Mouse (Mus musculus) bone marrow, adult 2 months (tissue): ENCODE data around the gene D930020B18Rik. TPM values are rescaled to one million over a fixed set of nuclear protein-coding genes. Genes with fewer than 3 reads are reported as not detected.

ENCODE experiments used
- H3K27ac ChIP-seq: fragments of 200-500 bp; 2 replicates; pipeline ENCODE4 v1.5.1; 2012; ENCODE audit warnings: low read depth, mild to moderate bottlenecking, control low read depth, inconsistent platforms, low read length; ENCODE audit not compliant: control insufficient read depth, poor library complexity, insufficient read depth
- H3K4me1 ChIP-seq: fragments of 200-500 bp; 2 replicates; pipeline ENCODE4 v1.6.1; 2011; ENCODE audit warnings: low read length; ENCODE audit not compliant: control insufficient read depth, insufficient read depth
- H3K4me3 ChIP-seq: fragments of 200-500 bp; replicated peaks from 2 replicates; pipeline ENCODE3; 2011; ENCODE audit warnings: mild to moderate bottlenecking, low read depth, low read length, control low read depth; ENCODE audit not compliant: control insufficient read depth
- CTCF ChIP-seq: fragments of 200-500 bp; IDR thresholded peaks from 2 replicates; pipeline ENCODE4 v1.5.1; 2011; ENCODE audit warnings: low read length, control low read depth; ENCODE audit not compliant: control insufficient read depth, insufficient read depth
- POLR2A ChIP-seq: fragments of 200-500 bp; IDR thresholded peaks from 2 replicates; pipeline ENCODE4 v1.6.1; 2011; ENCODE audit warnings: low read depth, mild to moderate bottlenecking, control low read depth, low read length, borderline replicate concordance; ENCODE audit not compliant: control insufficient read depth
- WGBS: fragments of 180-500 bp; shearing (Covaris S2); methylation state at CpG from one replicate; pipeline ENCODE4 v1.1.7; 2018; 5-methylcytosine and 5-hydroxymethylcytosine counted together
- polyA plus RNA-seq: library from polyadenylated mRNA; stranded (reverse); fragments of >200 nt; gene quantifications from 2 replicates; pipeline ENCODE4 v1.2.4, GENCODE M21; 2011; ENCODE audit warnings: low replicate concordance; ENCODE audit not compliant: missing spikeins, insufficient read depth, insufficient read length

D930020B18Rik gene
- polyA plus RNA-seq, 1 experiment, result not detected

DNA sequence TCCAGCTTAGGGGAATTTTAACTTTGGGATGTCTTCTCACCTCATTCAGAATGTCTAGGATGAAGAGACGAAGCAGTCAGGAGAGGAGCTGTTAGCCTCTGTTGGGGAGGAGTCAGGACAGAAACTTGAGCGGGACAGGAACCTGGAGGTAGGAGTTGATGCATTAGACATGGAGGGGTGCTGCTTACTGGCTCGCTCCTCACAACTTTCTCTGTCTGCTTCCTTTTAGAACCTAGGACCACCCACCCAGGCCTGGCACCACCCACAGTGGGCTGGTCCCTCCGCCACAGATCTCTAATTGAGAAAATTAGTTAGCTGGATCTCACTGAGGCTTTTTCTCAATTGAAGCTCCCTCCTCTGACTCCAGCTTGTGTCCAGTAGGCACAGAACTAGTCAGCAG lies 85.1 kb downstream of the D930020B18Rik start:
- 82% methylated on average over 4 of the region's 4 CpGs for WGBS
- no peak for TF ChIP-seq CTCF
- no peak for TF ChIP-seq POLR2A
- Histone ChIP-seq H3K4me3 (no peak overlapping the region), H3K4me1 (no peaks in the 10 kb centered on the region), H3K27ac (no peak overlapping the region)

DNA sequence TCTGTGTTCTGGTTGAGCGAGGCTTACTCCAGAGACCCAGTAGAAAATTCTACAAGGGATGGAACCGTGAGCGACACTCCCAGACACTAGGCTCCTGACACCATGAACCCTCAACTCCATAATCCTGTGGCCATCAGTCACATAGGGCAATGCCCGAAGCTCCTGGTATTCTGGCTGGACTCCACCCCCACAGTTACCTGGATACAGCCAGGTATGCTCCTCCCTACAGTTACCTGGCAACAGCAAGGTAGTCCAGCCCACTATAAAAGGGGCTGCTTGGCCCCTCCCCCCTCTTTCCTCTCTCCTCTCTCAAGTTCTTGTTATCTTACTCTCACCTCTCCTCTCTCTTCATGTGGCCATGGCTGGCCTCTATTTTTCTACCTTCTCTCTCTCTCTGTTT lies 85.8 kb downstream of the D930020B18Rik start:
- no peak overlapping the region for H3K27ac ChIP-seq
- no peak overlapping the region for H3K4me3 ChIP-seq
- no peak for TF ChIP-seq POLR2A
- no peak for TF ChIP-seq CTCF
- WGBS, result 89% methylated on average over 4 of the region's 4 CpGs
- H3K4me1 ChIP-seq, result no peaks in the 10 kb centered on the region

DNA sequence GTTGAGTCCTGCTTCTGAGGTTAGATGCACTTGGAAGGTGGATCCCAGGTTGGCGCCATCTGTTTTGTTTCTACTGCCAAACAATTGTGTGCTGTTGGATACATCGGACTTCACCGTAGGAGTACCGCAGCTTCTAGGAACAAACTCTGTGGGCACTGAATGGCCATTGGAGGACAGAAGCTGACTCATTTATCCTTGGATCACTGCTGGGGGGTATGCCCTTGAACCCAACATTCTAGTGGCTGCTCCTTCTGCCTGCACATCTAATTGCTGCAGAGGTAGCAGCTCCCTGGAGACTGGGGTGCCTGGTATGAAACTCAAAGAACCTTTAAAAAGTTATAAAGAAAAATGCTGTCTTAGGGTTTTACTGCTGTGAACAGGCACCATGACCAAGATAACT lies 86.8 kb downstream of the D930020B18Rik start:
- no peak overlapping the region for H3K4me3 ChIP-seq
- no peaks in the 10 kb centered on the region for H3K4me1 ChIP-seq
- WGBS, result 94% methylated on average over 4 of the region's 4 CpGs
- TF ChIP-seq CTCF, result no peak
- TF ChIP-seq POLR2A, result no peak
- no peak overlapping the region for H3K27ac ChIP-seq

DNA sequence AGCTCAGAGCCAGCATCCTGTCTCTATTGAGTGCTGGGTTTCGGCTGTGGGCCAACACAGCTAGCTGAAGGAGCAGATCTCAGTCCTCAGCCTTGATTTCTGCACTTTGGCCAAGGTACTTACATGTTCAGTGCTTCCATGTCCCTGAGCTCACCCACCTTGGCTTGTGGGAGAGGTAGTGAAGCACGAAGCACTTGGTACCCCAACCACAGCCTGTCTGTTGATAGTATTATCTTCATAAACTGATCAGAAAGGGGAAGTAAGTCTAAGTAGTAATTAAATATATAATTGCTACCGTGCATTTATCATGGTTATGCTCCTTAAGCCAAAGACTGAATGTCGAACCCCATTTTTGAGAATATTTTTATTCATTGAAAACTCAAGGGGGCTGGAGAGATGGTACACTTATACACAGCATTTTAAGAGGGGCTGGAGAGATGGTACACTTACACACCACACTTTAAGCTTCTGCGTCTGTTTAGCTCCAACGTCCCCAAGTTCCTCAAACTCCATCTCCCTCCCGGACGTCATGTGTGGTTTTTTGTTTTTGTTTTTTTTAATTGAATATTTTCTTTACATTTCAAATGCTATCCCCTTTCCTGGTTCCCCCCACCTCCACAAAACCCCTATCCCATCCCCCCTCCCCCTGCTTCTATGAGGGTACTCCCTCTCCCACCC lies 89.8 kb downstream of the D930020B18Rik start:
- TF ChIP-seq CTCF, result no peak
- no peak overlapping the region for H3K4me3 ChIP-seq
- H3K4me1 ChIP-seq, result no peaks in the 10 kb centered on the region
- WGBS, result 16% methylated on average over 8 of the region's 8 CpGs
- H3K27ac ChIP-seq, result no peak overlapping the region

DNA sequence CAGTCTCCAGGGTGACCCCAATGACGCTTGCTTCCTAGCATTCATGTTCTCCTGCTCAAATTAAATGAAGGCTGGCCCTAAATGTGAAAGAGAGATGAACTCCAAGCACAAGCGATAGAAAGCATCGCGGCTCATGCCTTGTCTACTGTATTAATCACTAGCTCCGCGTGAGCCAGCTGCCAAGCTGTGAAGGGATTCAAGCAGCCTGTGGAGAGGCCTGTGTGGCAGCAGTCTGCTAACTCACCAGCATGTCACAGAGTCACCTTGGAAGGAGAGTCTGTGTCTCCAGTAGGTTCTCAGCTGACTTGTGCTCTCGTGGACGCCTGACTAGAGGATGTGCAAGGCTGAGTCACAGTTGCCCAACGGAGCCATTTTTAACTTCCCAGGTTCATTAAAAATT lies 91.2 kb downstream of the D930020B18Rik start:
- H3K4me3 ChIP-seq, result no peak overlapping the region
- WGBS, result 87% methylated on average over 9 of the region's 9 CpGs
- no peaks in the 10 kb centered on the region for H3K4me1 ChIP-seq
- TF ChIP-seq CTCF (no peak), POLR2A (no peak)
- H3K27ac ChIP-seq, result no peak overlapping the region

DNA sequence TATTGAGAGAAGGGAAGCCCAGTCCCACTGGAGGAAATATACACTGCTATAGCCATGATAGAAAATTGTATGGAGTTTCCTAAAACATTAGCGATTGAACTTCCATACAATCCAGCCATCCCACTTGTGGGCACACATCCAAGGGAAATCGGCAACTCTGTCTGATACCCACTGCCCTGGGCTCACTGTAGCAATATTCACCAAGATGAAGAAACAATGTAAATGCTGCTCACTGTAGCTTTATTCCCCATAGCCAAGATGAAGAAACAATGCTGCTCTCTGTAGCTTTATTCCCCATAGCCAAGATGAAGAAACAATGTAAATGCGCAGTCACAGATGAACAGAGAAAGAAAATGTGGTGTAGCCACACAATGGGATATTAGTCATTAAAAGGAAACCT lies 95.9 kb downstream of the D930020B18Rik start:
- WGBS, result 88% methylated on average over 3 of the region's 3 CpGs
- Histone ChIP-seq H3K4me1 (no peaks in the 10 kb centered on the region; the same call in 1 of the 2 replicates), H3K27ac (no peak overlapping the region), H3K4me3 (no peak overlapping the region)
- TF ChIP-seq POLR2A (no peak), CTCF (no peak)

DNA sequence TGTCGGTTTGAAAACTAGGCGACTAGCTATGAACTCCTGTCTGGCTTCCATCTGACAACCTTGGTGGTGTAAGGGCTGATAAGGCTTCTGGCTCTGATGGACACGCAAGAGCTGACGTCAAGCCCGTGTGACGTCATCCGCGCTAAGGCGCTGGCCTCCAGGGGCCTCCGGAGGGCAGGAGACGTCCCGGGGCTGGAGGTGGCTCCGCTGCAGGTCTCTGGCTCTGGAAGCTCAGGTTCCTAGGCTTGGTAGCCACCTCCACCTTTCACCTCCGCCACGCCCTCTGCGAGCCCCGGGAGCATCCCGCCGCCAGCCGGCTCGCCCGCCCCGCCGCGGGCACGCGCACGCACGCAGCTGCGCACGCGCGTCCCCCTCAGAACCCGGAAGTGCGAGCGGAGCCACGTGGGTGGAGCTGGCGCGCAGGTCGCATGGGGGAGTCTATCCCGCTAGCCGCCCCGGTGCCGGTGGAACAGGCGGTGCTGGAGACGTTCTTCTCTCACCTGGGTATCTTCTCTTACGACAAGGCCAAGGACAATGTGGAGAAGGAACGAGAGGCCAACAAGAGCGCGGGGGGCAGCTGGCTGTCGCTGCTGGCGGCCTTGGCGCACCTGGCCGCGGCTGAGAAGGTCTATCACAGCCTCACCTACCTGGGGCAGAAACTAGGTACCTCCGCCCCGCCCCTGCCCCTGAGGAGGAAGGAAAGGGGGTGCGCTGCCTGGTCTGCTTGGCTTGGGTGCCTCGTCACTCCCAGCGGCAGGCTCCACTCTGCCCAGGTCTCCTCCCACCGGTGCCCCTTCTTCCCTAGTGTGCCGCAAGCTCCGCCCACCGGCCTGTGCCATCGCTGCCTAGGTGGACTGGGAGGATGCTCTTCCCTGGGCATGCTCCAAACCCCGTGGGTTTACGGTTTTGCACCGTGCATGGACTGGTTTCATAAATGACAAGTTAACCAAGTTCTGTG lies 98.4 kb downstream of the D930020B18Rik start, which contains the start of gene BC048403:
Gene BC048403, plus strand, starts transcription at position 390 of the 958 bp plus-strand sequence.
- TF ChIP-seq POLR2A (peak; percentile 68; the same call in 1 of the 2 replicates), CTCF (no peak)
- peak within 1 kb of the TSS; percentile 9; the same call in 1 of the 2 replicates for H3K27ac ChIP-seq
- peak within 1 kb of the TSS; percentile 87 for H3K4me3 ChIP-seq
- under 1% methylated on average over 66 of the region's 68 CpGs for WGBS
- H3K4me1 ChIP-seq, result no peaks in the 10 kb centered on the region; the same call in 1 of the 2 replicates

DNA sequence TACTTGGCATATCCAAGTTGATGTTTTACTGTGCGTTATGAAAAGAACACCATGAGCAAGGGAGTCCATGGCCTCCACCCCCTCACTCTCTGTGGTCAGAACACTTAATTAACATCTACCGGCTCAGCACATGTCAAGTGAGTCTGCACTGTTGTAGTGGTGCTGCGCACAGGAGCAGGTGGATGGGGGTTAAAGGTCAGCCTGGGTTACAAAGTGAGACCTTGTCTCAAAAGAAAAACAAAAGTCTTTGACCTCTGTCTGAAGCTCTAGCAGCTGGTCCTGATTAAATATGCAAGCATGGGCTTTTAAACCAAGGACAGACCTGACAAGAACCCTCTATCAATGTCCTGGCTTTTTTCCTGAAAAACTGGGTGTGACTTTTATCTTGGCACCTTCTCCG lies 100.9 kb downstream of the D930020B18Rik start:
- WGBS, result 75% methylated on average over 4 of the region's 4 CpGs

More for the DNA sequence above, 100.9 kb downstream of the D930020B18Rik start:
- no peak overlapping the region for H3K27ac ChIP-seq
- H3K4me3 ChIP-seq, result no peak overlapping the region
- H3K4me1 ChIP-seq, result no peaks in the 10 kb centered on the region; the same call in 1 of the 2 replicates
- TF ChIP-seq CTCF (no peak), POLR2A (no peak)

Other genes starting within 250 kb of the D930020B18Rik start
- gene Rassf3, start 165.2 kb upstream of the D930020B18Rik start, polyA plus RNA-seq, result 18.8 and 41.2 TPM in 2 replicates
- gene Tbk1, start 54.8 kb upstream of the D930020B18Rik start, polyA plus RNA-seq, result 11.2 and 31.3 TPM in 2 replicates
- 18.5 and 24.4 TPM in 2 replicates for gene Xpot, start 15.3 kb upstream of the D930020B18Rik start, polyA plus RNA-seq
- gene BC048403, start 98.3 kb downstream of the D930020B18Rik start, polyA plus RNA-seq, result 2.0 and 2.2 TPM in 2 replicates